Comparison of ENCODE assay signal across 17 mouse cellular contexts in genomic region chr7:49632391-49632790, GRCm38 (mm10). TPM values are rescaled to one million over a fixed set of nuclear protein-coding genes. Genes with fewer than 3 reads are reported as not detected.
A peak's percentile ranks its signal among the peaks of the same experiment; 100 is the strongest.
DNase-seq lines count a peak whose midpoint lies in the region; ATAC-seq and TF ChIP-seq lines count a peak whose summit lies in the region.
"Had no signal": no experiment of that assay in that cellular context is flagged by ENCODE, and none has a peak within 500 bp of the region (broad histone marks: within the 10 kb centered on the region; RNA-seq: fewer than 3 reads in every experiment).

No protein-coding gene starts in this region.

- TF ChIP-seq CTCF in hindbrain, postnatal 0 days (IDR thresholded peaks at IDR 0.05; ENCODE audit: low read depth): no peak
- no peak for TF ChIP-seq CTCF in testis, adult 2 months (IDR thresholded peaks at IDR 0.05; ENCODE audit: control insufficient read depth, insufficient read depth, insufficient replicate concordance, low read depth, low read length)

- H3K27ac ChIP-seq in hindbrain, embryonic 11.5 days (ENCODE audit: low read depth, low read length): no peak overlapping the region
- no peak overlapping the region for H3K27ac ChIP-seq in hindbrain, postnatal 0 days
- no peak overlapping the region for H3K27ac ChIP-seq in testis, adult 2 months (ENCODE audit: control insufficient read depth, insufficient read depth, low read depth, low read length)
- no peak overlapping the region for H3K27ac ChIP-seq in limb, embryonic 12.5 days
- H3K27ac ChIP-seq: embryonic facial prominence, embryonic 15.5 days; hindbrain, embryonic 13.5 days; kidney, postnatal 0 days had no signal

- H3K36me3 ChIP-seq in hindbrain, embryonic 11.5 days (ENCODE audit: control insufficient read depth, insufficient read depth, low read length): no peaks in the 10 kb centered on the region
- H3K36me3 ChIP-seq in hindbrain, postnatal 0 days (ENCODE audit: insufficient read depth, low read length): no peaks in the 10 kb centered on the region
- no peaks in the 10 kb centered on the region for H3K36me3 ChIP-seq in testis, adult 2 months (ENCODE audit: control insufficient read depth, insufficient read depth, low read length)
- H3K36me3 ChIP-seq in limb, embryonic 12.5 days: no peaks in the 10 kb centered on the region
- H3K36me3 ChIP-seq: embryonic facial prominence, embryonic 15.5 days; hindbrain, embryonic 13.5 days had no signal

- no peaks in the 10 kb centered on the region; the same call in 1 of the 2 replicates for H3K4me1 ChIP-seq in hindbrain, embryonic 11.5 days (replicated peaks; ENCODE audit: control insufficient read depth, insufficient read depth, low read length)
- 0 out of 2 replicates have a peak, but pooled peaks cover 4% of the 10 kb centered on the region for H3K4me1 ChIP-seq in hindbrain, postnatal 0 days (ENCODE audit: insufficient read depth, low read length)
- peaks cover 14% of the 10 kb centered on the region for H3K4me1 ChIP-seq in testis, adult 2 months (ENCODE audit: control insufficient read depth, insufficient read depth, low read length)
- H3K4me1 ChIP-seq in limb, embryonic 12.5 days (replicated peaks): peaks cover 30% of the 10 kb centered on the region

- ATAC-seq in hindbrain, embryonic 11.5 days (ENCODE audit: low FRiP score): no peak
- no peak for ATAC-seq in hindbrain, postnatal 0 days
- ATAC-seq in limb, embryonic 12.5 days (ENCODE audit: insufficient number of reproducible peaks, insufficient read depth, low FRiP score, low TSS enrichment, low read depth): no peak

- H3K27me3 ChIP-seq in hindbrain, embryonic 11.5 days (ENCODE audit: control insufficient read depth, insufficient read depth, low read length): peaks cover 91% of the 10 kb centered on the region
- H3K27me3 ChIP-seq in hindbrain, postnatal 0 days (ENCODE audit: insufficient read depth, low read length): peaks cover 88% of the 10 kb centered on the region
- H3K27me3 ChIP-seq in testis, adult 2 months (ENCODE audit: control insufficient read depth, insufficient read depth, low read length): peaks cover 4% of the 10 kb centered on the region
- peaks cover 93% of the 10 kb centered on the region for H3K27me3 ChIP-seq in limb, embryonic 12.5 days
- H3K27me3 ChIP-seq: CH12.LX had no signal

- TF ChIP-seq POLR2A in testis, adult 2 months (IDR thresholded peaks at IDR 0.05; ENCODE audit: control insufficient read depth, low read depth, low read length): no peak

- peak overlapping the region; percentile 13; the same call in 1 of the 2 replicates for H3K4me3 ChIP-seq in hindbrain, embryonic 11.5 days (ENCODE audit: low read depth, low read length)
- H3K4me3 ChIP-seq in hindbrain, postnatal 0 days (ENCODE audit: low read length): no peak overlapping the region
- peak overlapping the region; percentile 8; the same call in 1 of the 2 replicates for H3K4me3 ChIP-seq in testis, adult 2 months (ENCODE audit: control insufficient read depth, low read depth, low read length)
- H3K4me3 ChIP-seq in limb, embryonic 12.5 days (replicated peaks): peak overlapping the region; percentile 17; the same call in 1 of the 2 replicates
- H3K4me3 ChIP-seq: embryonic facial prominence, embryonic 15.5 days; hindbrain, embryonic 13.5 days had no signal

- no peaks in the 10 kb centered on the region for H3K9me3 ChIP-seq in hindbrain, embryonic 11.5 days (ENCODE audit: control insufficient read depth, low read length)
- no peaks in the 10 kb centered on the region for H3K9me3 ChIP-seq in hindbrain, postnatal 0 days (ENCODE audit: low read length)
- 0 out of 2 replicates have a peak, but pooled peaks cover 3% of the 10 kb centered on the region for H3K9me3 ChIP-seq in limb, embryonic 12.5 days
- H3K9me3 ChIP-seq: embryonic facial prominence, embryonic 15.5 days; hindbrain, embryonic 13.5 days had no signal

- peak; percentile 43 for DNase-seq in hindbrain, embryonic 11.5 days (ENCODE audit: low spot score)
- no peak for DNase-seq in hindbrain, postnatal 0 days (ENCODE audit: low spot score)
- DNase-seq in testis, postnatal 14 days (ENCODE audit: low spot score): no peak
- no peak for DNase-seq in frontal cortex, postnatal 14 days (ENCODE audit: low spot score in 2 of 2)
- DNase-seq in cerebellum, postnatal 14 days: no peak
- DNase-seq: cerebellum, adult 9-10 months; gastrocnemius, postnatal 36 days; lung, postnatal 36 days had no signal

- no peak overlapping the region for H3K9ac ChIP-seq in hindbrain, embryonic 11.5 days (ENCODE audit: low read depth, low read length)
- H3K9ac ChIP-seq in hindbrain, postnatal 0 days (replicated peaks; ENCODE audit: low read length): no peak overlapping the region
- H3K9ac ChIP-seq in limb, embryonic 12.5 days (replicated peaks): no peak overlapping the region
- H3K9ac ChIP-seq: embryonic facial prominence, embryonic 15.5 days; hindbrain, embryonic 13.5 days had no signal

- peak overlapping the region; percentile 4; the same call in 1 of the 2 replicates for H3K4me2 ChIP-seq in hindbrain, embryonic 11.5 days (replicated peaks; ENCODE audit: low read depth, low read length)
- no peak overlapping the region for H3K4me2 ChIP-seq in hindbrain, postnatal 0 days (ENCODE audit: low read depth, low read length)
- peak overlapping the region; percentile 30 for H3K4me2 ChIP-seq in limb, embryonic 12.5 days
- H3K4me2 ChIP-seq: embryonic facial prominence, embryonic 15.5 days; hindbrain, embryonic 13.5 days had no signal

- WGBS in hindbrain, embryonic 11.5 days: 2% methylated on average over 18 of the region's 24 CpGs
- WGBS in hindbrain, postnatal 0 days: 7% methylated on average over 24 of the region's 24 CpGs
- 3% methylated on average over 24 of the region's 24 CpGs for WGBS in limb, embryonic 12.5 days

RNA-seq across cellular contexts. Expression of gene Dbx1, which starts 4.3 kb away (rescaled TPM):
- polyA plus RNA-seq in hindbrain, embryonic 11.5 days (2014; fragmentation: Nextera tagmentation; extraction: Ambion mirVana): 35.7 and 39.4 TPM in 2 replicates
- total RNA-seq in hindbrain, postnatal 0 days (2014; rRNA removed): 0.43 and 0.68 TPM in 2 replicates
- polyA plus RNA-seq in hindbrain, postnatal 0 days (2015; fragmentation: Nextera tagmentation; extraction: Ambion mirVana): 0.53 and 0.59 TPM in 2 replicates
- not detected in 2 replicates for polyA plus RNA-seq in testis, adult 2 months (2012; rRNA removed)
- 0.26 and 0.31 TPM in 2 replicates for polyA plus RNA-seq in limb, embryonic 12.5 days (2016; fragmentation: Nextera tagmentation; extraction: Ambion mirVana)
- total RNA-seq: adrenal gland, adult 18-20 months; gastrocnemius, postnatal 36 days; layer of hippocampus, postnatal 10 days had no signal
- polyA plus RNA-seq: kidney, postnatal 0 days; small intestine, adult 2 months had no signal

Comparison
In these comparisons a context has a peak if more than half of its experiments do, and no peak if none do; other contexts are left out.
1. RNA of gene Dbx1, which starts 4.3 kb away (polyA plus RNA-seq): 35.7 to 39.4 TPM in hindbrain, embryonic 11.5 days; 0.53 to 0.59 TPM in hindbrain, postnatal 0 days, 0.26 to 0.31 TPM in limb, embryonic 12.5 days and not detected in testis, adult 2 months; every median in the first group is over 10 times any median in the second.